Mouse (Mus musculus) forebrain, embryonic 13.5 days (tissue): ENCODE results near the gene Cxcl5. TPM values are rescaled to one million over a fixed set of nuclear protein-coding genes. Genes with fewer than 3 reads are reported as not detected.
A peak's percentile ranks its signal among the peaks of the same experiment; 100 is the strongest.

Experiments
- ATAC-seq: fragments of 200-750 bp; cut with Nextera tagmentation; 2 replicates; pipeline ENCODE4 v1.8.0; 2017
- H3K27ac ChIP-seq: fragments of 300-500 bp; sonication (generic); 2 replicates; pipeline ENCODE4 v1.5.1; 2015; ENCODE audit warnings: inconsistent platforms, mild to moderate bottlenecking, moderate library complexity
- H3K27me3 ChIP-seq: fragments of 300-500 bp; sonication (generic); 2 replicates; pipeline ENCODE4 v1.6.1; 2015; ENCODE audit warnings: mild to moderate bottlenecking, inconsistent platforms
- H3K36me3 ChIP-seq: fragments of 300-500 bp; sonication (generic); 2 replicates; pipeline ENCODE4 v1.6.1; 2015; ENCODE audit warnings: mild to moderate bottlenecking, inconsistent platforms; ENCODE audit not compliant: poor library complexity, severe bottlenecking
- H3K4me1 ChIP-seq: fragments of 300-500 bp; sonication (generic); 2 replicates; pipeline ENCODE4 v1.6.1; 2015; ENCODE audit warnings: inconsistent platforms
- H3K4me2 ChIP-seq: fragments of 300-500 bp; sonication (generic); 2 replicates; pipeline ENCODE4 v1.6.1; 2015; ENCODE audit warnings: inconsistent platforms, mild to moderate bottlenecking, moderate library complexity
- H3K4me3 ChIP-seq: fragments of 300-500 bp; sonication (generic); 2 replicates; pipeline ENCODE4 v1.5.1; 2015; ENCODE audit warnings: mild to moderate bottlenecking, inconsistent platforms
- H3K9ac ChIP-seq: fragments of 300-500 bp; sonication (generic); 2 replicates; pipeline ENCODE4 v1.6.1; 2015; ENCODE audit warnings: mild to moderate bottlenecking, inconsistent platforms
- H3K9me3 ChIP-seq: fragments of 300-500 bp; sonication (generic); replicated peaks from 2 replicates; pipeline ENCODE4 v1.6.1; 2016; ENCODE audit warnings: inconsistent platforms
- WGBS: fragments of 180-500 bp; shearing (Covaris S2); methylation state at CpG from one replicate; pipeline ENCODE4 v1.1.7; 2015; 5-methylcytosine and 5-hydroxymethylcytosine counted together
- polyA plus RNA-seq: library from polyadenylated mRNA; unstranded; fragments of >200 nt; fragmentation: Nextera tagmentation; extraction: Ambion mirVana; gene quantifications from 2 replicates; pipeline ENCODE4 v1.2.1, GENCODE M21; 2015

The Cxcl5 gene
- 0.11 TPM in 1 of 2 replicates, not detected in the other for polyA plus RNA-seq

DNA sequence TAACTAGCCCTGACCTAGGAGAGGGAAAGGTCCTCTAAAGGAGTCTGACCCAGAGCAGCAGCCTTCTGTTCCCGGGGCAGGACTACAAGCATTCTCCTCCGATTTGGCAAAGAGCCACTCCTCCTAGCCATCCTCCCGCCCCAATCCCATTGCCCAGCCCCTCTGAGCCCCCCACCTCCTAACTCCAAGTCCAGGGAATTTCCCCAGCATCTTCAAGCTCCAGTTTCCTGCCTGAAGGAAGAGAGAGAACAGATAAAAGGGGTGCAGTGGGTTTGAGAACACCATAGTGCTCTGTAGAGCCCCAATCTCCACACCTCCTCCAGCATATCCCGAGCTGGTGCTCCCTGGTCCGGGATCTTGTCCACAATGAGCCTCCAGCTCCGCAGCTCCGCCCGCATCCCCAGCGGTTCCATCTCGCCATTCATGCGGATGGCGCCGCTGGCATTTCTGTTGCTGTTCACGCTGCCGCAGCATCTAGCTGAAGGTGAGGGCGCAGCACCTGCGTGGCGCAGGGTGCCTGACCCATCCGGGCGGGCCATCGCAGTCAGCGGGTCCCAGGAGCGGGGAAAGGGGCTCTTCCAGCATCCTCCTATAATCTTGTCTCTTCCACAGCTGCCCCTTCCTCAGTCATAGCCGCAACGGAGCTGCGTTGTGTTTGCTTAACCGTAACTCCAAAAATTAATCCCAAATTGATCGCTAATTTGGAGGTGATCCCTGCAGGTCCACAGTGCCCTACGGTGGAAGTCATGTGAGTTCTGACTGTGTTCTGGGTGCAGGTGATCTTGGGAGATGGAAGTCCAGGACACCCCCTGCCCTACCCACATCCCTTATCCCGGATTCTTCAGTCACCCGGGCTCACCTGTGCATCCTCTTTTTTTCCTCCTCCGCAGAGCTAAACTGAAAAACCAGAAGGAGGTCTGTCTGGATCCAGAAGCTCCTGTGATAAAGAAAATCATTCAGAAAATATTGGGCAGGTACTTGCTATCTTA is at the start of gene Cxcl5:
Gene Cxcl5, plus strand, starts transcription at position 284 of the 989 bp plus-strand sequence.
- H3K27me3 ChIP-seq, result peaks cover 28% of the 10 kb centered on the region
- H3K9me3 ChIP-seq, result no peaks in the 10 kb centered on the region
- peaks cover 22% of the 10 kb centered on the region for H3K4me1 ChIP-seq
- 3% methylated on average over 32 of the region's 32 CpGs for WGBS
- peak; percentile 65 for ATAC-seq
- no peaks in the 10 kb centered on the region for H3K36me3 ChIP-seq
- no peak within 1 kb of the TSS for H3K27ac ChIP-seq
- peak within 1 kb of the TSS; percentile 45 for H3K4me3 ChIP-seq
- peak within 1 kb of the TSS; percentile 75 for H3K4me2 ChIP-seq
- peak within 1 kb of the TSS; percentile 61 for H3K9ac ChIP-seq

DNA sequence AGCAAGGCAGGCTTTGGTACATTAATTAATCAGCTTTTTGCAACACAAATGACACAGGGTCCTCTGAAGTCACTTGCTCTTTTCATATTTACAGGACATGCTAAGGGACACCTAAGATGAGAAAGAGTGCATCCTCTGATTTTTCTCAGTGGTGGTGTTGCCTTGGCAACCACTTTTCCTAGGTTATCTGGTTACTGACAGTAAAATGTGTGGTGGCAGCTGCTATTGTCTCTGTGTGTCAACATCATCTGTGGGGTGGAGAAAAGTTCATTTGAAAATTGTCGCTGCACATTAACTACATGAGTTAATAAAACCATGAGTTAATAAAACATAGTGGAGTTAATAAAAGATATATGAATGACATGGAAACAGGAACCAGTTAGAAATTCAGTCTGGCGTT is 47.8 kb upstream of the Cxcl5 start:
- Histone ChIP-seq H3K4me1 (no peaks in the 10 kb centered on the region), H3K9me3 (no peaks in the 10 kb centered on the region), H3K27me3 (no peaks in the 10 kb centered on the region), H3K36me3 (no peaks in the 10 kb centered on the region), H3K9ac (no peak overlapping the region), H3K4me2 (no peak overlapping the region), H3K4me3 (no peak overlapping the region), H3K27ac (no peak overlapping the region)
- 84% methylated on average over 2 of the region's 2 CpGs for WGBS
- ATAC-seq, result no peak

DNA sequence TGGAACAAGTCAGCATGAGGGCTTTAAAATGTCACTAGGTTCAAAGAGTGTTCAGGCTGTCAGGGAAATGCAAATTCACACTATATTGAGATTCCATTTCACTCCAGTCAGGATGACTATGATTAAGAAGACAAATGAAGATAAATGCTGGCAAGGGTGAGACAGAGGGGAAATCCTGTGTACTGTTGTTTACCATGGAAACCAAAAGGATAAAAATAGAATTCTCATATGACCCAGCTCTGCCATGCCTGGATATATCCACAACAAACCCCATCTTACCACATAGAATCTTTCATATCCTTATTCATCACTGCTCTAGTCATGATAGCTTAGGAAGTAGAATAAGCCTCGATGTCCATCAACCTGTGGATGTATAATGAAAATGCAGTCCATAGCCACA is 41.2 kb upstream of the Cxcl5 start:
- no peaks in the 10 kb centered on the region for H3K9me3 ChIP-seq
- H3K4me2 ChIP-seq, result no peak overlapping the region
- H3K36me3 ChIP-seq, result no peaks in the 10 kb centered on the region
- no peak overlapping the region for H3K4me3 ChIP-seq
- H3K27me3 ChIP-seq, result no peaks in the 10 kb centered on the region
- H3K4me1 ChIP-seq, result no peaks in the 10 kb centered on the region
- no peak overlapping the region for H3K27ac ChIP-seq
- no peak for ATAC-seq
- H3K9ac ChIP-seq, result no peak overlapping the region
- WGBS, result 73% methylated on average over 1 of the region's 1 CpGs

DNA sequence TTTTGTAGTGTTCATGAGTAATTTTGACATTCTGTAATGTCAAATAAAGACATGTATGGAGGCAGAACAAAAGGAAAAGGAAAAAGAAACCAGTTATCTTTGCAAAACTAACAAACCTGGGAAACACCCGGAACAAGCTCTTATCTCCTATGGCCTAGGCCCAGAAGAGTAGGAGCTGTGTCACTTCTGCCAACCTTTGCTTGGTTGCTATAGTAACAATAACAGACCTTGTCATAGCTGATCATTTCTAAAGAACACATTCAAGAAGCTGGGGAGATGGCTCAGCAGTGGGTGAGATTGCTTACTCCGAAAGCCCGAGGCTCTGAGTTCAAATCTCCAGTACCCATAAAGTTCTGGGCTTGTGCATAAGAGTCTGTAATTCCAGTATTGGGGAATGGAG is 36.5 kb upstream of the Cxcl5 start:
- no peaks in the 10 kb centered on the region for H3K27me3 ChIP-seq
- no peaks in the 10 kb centered on the region for H3K4me1 ChIP-seq
- WGBS, result 95% methylated on average over 3 of the region's 3 CpGs
- ATAC-seq, result no peak
- no peak overlapping the region for H3K4me2 ChIP-seq
- no peak overlapping the region for H3K27ac ChIP-seq
- no peak overlapping the region for H3K4me3 ChIP-seq
- no peaks in the 10 kb centered on the region for H3K36me3 ChIP-seq
- no peak overlapping the region for H3K9ac ChIP-seq
- H3K9me3 ChIP-seq, result no peaks in the 10 kb centered on the region

DNA sequence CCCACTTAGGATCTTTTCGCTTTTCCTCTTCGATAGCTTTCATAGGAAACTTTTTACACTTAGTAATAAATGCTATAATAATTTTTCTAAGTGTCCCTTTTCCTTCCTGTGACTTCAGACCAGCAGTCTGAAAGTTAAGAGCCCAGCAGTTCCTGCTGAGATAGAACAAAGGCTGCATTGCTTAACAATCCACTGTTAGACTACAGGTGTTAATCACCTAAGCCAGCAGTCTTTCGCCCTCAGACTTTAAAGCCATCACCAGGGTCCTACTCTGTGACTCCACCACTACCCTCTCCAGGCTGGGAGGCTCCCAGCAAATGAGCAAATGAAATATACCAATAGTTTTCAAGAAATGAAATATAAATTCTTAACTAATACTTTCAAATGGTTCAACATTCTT is 30.9 kb upstream of the Cxcl5 start:
- Histone ChIP-seq H3K4me2 (no peak overlapping the region), H3K4me3 (no peak overlapping the region), H3K36me3 (no peaks in the 10 kb centered on the region), H3K4me1 (no peaks in the 10 kb centered on the region), H3K9me3 (no peaks in the 10 kb centered on the region), H3K9ac (no peak overlapping the region), H3K27ac (no peak overlapping the region), H3K27me3 (no peaks in the 10 kb centered on the region)
- 77% methylated on average over 3 of the region's 3 CpGs for WGBS
- ATAC-seq, result no peak

DNA sequence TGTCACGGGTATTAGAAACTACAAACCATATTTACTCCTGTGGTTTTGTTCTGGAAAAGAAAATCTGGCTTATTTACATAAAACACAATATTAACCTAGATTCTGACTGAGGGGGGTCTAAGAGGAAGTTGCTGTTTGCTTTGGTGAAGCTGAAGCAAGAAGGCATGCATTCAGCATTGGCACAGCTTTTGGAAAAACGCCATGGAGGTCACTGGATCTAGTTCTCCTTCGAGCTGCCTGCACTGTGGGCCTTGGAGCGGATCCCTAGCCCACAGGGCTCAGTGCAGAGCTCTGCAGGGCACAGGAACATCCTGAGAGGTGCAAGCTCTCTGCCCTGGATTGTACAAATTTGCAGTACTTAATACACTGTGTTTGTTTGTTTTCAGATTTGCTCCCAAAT is 27.7 kb upstream of the Cxcl5 start:
- Histone ChIP-seq H3K4me2 (no peak overlapping the region), H3K36me3 (no peaks in the 10 kb centered on the region), H3K27ac (no peak overlapping the region), H3K4me3 (no peak overlapping the region), H3K4me1 (no peaks in the 10 kb centered on the region), H3K9ac (no peak overlapping the region), H3K9me3 (no peaks in the 10 kb centered on the region), H3K27me3 (no peaks in the 10 kb centered on the region)
- ATAC-seq, result no peak
- 79% methylated on average over 4 of the region's 4 CpGs for WGBS

DNA sequence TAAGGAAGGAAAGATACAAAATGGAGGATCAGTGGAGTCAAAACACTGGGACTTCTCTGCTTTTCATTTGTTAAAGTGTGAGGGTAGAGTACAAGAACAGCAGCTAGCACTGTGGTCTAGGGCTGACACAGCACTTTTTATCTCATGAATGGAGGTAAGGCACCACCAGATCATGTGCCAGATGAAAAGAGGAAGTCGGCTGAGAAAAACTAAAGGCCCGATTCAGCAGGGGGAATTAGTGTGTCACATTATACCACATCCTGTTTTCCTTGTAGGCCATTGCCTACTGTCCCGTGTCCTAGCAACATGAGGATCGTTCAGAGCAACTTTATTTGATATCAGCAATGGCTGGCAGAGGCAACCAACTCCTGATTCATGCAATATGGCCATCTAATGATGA is 17.1 kb upstream of the Cxcl5 start:
- no peaks in the 10 kb centered on the region for H3K27me3 ChIP-seq
- 81% methylated on average over 4 of the region's 4 CpGs for WGBS

DNA sequence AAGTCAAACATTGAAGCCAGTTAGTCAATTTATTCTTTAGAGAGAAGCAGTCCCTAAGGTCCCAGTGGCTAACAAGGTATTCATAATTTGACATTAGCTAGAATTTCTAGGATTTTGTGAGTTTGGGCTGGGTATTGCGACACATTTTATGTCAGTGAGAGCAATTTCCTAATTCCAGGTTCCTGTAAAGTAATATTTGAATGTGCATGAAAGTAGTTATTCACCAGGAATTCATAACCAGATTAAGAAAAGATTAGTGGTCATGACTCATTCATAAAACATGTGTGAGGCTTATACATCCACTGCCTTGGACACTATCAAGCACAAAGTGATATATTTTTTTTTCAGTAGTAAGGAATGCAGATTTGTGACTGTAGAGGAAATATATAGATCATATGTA is 5.2 kb upstream of the Cxcl5 start:
- no peak for ATAC-seq
- no peaks in the 10 kb centered on the region for H3K36me3 ChIP-seq
- no peaks in the 10 kb centered on the region for H3K9me3 ChIP-seq
- 96% methylated on average over 1 of the region's 1 CpGs for WGBS
- H3K4me3 ChIP-seq, result no peak overlapping the region
- no peak overlapping the region for H3K9ac ChIP-seq
- H3K4me2 ChIP-seq, result no peak overlapping the region
- no peak overlapping the region for H3K27ac ChIP-seq
- H3K4me1 ChIP-seq, result peaks cover 14% of the 10 kb centered on the region
- H3K27me3 ChIP-seq, result peaks cover 18% of the 10 kb centered on the region

More for the DNA sequence above, 17.1 kb upstream of the Cxcl5 start:
- H3K4me1 ChIP-seq, result no peaks in the 10 kb centered on the region
- H3K9ac ChIP-seq, result no peak overlapping the region
- H3K4me3 ChIP-seq, result no peak overlapping the region
- ATAC-seq, result no peak
- no peak overlapping the region for H3K27ac ChIP-seq
- H3K9me3 ChIP-seq, result no peaks in the 10 kb centered on the region
- no peaks in the 10 kb centered on the region for H3K36me3 ChIP-seq
- no peak overlapping the region for H3K4me2 ChIP-seq

DNA sequence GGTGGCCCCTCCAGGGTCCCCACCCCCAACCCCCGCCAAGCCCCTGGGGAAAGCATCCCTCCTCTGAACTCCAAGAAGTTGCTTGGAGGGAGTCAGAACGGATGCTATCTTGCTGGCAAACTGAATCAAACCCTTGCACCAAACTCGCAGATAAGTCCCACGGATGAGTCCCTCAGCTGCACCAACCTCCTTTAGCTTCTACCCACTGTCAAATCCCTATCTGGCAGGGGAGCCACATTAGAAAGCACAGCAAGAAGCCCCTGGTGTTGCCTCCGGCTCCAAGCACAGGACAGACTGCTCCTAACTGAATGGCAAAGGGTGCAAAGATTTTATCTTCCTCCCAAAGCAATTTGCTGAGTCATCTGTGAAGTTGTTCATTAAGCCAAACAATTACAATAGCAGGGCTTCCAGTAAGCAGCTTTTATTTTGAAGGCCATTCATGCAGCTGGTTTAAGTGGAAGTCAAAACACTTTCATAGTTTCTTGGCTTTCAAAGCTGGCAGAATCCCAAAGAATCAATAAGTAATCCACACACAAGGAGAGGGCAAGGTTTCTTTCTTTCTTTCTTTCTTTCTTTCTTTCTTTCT is 1.0 kb upstream of the Cxcl5 start:
- Histone ChIP-seq H3K4me3 (no peak overlapping the region), H3K4me1 (peaks cover 22% of the 10 kb centered on the region), H3K4me2 (no peak overlapping the region), H3K9me3 (no peaks in the 10 kb centered on the region), H3K36me3 (no peaks in the 10 kb centered on the region), H3K9ac (no peak overlapping the region), H3K27ac (no peak overlapping the region), H3K27me3 (peaks cover 28% of the 10 kb centered on the region)
- no peak for ATAC-seq
- WGBS, result 27% methylated on average over 5 of the region's 5 CpGs

DNA sequence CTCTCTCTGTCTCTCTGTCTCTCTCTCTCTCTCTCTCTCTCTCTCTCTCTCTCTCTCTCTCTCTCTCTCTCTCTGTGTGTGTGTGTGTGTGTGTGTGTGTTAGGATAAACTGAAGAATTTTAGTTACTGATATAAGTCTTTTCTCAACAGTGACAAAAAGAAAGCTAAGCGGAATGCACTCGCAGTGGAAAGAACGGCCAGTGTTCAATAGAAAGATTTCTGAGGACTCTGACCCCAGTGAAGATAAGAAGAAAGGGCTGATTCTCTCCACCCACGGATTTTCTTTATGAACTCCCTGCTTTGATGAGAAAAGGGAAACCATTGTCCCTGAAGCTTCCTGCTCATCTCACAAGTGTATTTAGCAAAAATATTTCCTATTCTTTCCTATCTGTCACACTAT is 1.1 kb downstream of the Cxcl5 start:
- H3K27me3 ChIP-seq, result peaks cover 28% of the 10 kb centered on the region
- no peaks in the 10 kb centered on the region for H3K36me3 ChIP-seq
- H3K27ac ChIP-seq, result no peak overlapping the region
- H3K9me3 ChIP-seq, result no peaks in the 10 kb centered on the region
- H3K4me2 ChIP-seq, result no peak overlapping the region
- ATAC-seq, result no peak
- no peak overlapping the region for H3K9ac ChIP-seq
- no peak overlapping the region for H3K4me3 ChIP-seq
- H3K4me1 ChIP-seq, result peaks cover 22% of the 10 kb centered on the region
- whole genome bisulfite sequencing, result 46% methylated on average over 4 of the region's 4 CpGs

DNA sequence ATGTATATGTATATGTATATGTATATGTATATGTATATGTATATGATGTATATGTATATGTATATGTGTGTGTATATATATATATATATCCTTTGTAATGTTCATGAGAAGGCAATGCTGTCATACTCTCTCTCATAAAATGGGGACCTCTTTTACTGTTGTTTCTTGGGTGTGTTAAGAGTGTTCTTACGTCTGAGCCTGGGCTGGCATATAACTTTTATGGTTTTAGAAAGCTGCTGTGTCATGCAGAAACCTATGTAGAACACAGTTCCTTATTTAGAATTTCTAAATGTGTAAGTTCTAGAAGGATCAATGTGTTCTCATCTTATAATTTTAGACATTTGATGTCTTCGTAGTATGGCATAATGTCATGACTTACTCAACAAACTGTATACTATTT is 1.7 kb downstream of the Cxcl5 start:
- no peak overlapping the region for H3K4me2 ChIP-seq
- 91% methylated on average over 2 of the region's 2 CpGs for WGBS
- peaks cover 28% of the 10 kb centered on the region for H3K27me3 ChIP-seq
- H3K9me3 ChIP-seq, result no peaks in the 10 kb centered on the region
- peaks cover 22% of the 10 kb centered on the region for H3K4me1 ChIP-seq
- H3K27ac ChIP-seq, result no peak overlapping the region
- H3K36me3 ChIP-seq, result no peaks in the 10 kb centered on the region
- no peak overlapping the region for H3K4me3 ChIP-seq
- no peak for ATAC-seq
- no peak overlapping the region for H3K9ac ChIP-seq

DNA sequence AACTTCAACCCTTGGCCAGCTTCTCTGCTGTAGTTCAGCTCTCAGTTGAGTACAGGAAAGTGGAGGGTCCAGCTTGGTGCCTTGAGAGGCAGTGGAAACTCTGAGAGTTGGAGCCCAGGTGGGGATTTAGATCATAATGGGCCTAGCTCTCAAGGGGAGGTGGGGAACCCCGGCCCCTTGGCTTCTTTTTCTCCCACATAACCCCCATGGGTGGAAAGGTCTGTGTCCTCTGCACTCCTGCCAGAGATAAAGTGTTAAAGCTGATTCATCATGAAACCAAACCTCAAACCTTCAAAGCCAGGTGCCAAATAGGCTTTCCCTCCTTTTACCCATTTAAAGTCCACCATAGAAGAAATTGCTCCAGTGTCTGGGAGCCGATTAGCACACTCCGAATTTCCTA is 2.7 kb downstream of the Cxcl5 start:
- no peak for ATAC-seq
- Histone ChIP-seq H3K36me3 (no peaks in the 10 kb centered on the region), H3K4me3 (no peak overlapping the region), H3K9ac (no peak overlapping the region), H3K27ac (no peak overlapping the region), H3K4me2 (no peak overlapping the region), H3K9me3 (no peaks in the 10 kb centered on the region), H3K27me3 (peaks cover 28% of the 10 kb centered on the region), H3K4me1 (peaks cover 16% of the 10 kb centered on the region)
- WGBS, result 91% methylated on average over 3 of the region's 3 CpGs
